Mouse (Mus musculus): ENCODE data around the gene 1700001C19Rik. TPM values are rescaled to one million over a fixed set of nuclear protein-coding genes. Genes with fewer than 3 reads are reported as not detected.

1700001C19Rik gene
- polyA plus RNA-seq, 1 experiment = not detected

GRCm38 (mm10) chr17:47464248-47464965 is 27.2 kb upstream of the 1700001C19Rik start:
- H3K4me3 ChIP-seq (replicated peaks) = no peak overlapping the region
- peaks cover 9% of the 10 kb centered on the region for H3K4me1 ChIP-seq
- TF ChIP-seq GATA1 (IDR thresholded peaks at IDR 0.05; ENCODE audit: borderline replicate concordance, low read length) = no peak
- no peak for TF ChIP-seq FLI1 (IDR thresholded peaks at IDR 0.05; ENCODE audit: low read length)
- peaks cover 73% of the 10 kb centered on the region for H3K27me3 ChIP-seq (replicated peaks)
- H3K9me3 ChIP-seq = 0 out of 2 replicates have a peak, but pooled peaks cover 2% of the 10 kb centered on the region
- H3K36me3 ChIP-seq (replicated peaks; ENCODE audit: low read length) = no peaks in the 10 kb centered on the region

GRCm38 (mm10) chr17:47462728-47463388 is 25.7 kb upstream of the 1700001C19Rik start:
- Histone ChIP-seq H3K4me1 (peaks cover 11% of the 10 kb centered on the region), H3K9me3 (no peaks in the 10 kb centered on the region), H3K27me3 (replicated peaks) (peaks cover 61% of the 10 kb centered on the region), H3K36me3 (replicated peaks; ENCODE audit: low read length) (no peaks in the 10 kb centered on the region), H3K4me3 (replicated peaks) (no peak overlapping the region)
- TF ChIP-seq FLI1 (IDR thresholded peaks at IDR 0.05; ENCODE audit: low read length) = no peak
- no peak for TF ChIP-seq GATA1 (IDR thresholded peaks at IDR 0.05; ENCODE audit: borderline replicate concordance, low read length)

DNA sequence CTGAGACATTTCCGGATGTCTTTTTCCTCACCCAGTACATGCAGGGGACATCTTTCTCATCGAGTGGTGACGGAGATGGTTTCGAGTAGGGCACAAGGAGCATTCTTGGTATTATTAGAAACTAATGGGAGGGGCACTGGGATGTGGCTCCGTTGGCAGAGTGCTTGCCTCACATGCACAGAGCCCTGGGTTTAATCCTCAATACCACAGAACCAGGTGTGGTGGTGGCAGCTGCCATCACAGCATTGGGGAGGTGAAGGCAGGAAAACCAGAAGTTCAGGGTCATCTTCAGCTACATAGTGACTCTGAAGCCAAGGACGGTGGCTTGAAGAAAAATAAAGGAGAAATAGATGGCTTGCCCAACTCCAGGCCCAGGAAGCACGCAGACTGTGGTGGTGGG is 25.0 kb upstream of the 1700001C19Rik start:
- Histone ChIP-seq H3K4me1 (peaks cover 11% of the 10 kb centered on the region), H3K27me3 (replicated peaks) (peaks cover 54% of the 10 kb centered on the region), H3K36me3 (replicated peaks; ENCODE audit: low read length) (no peaks in the 10 kb centered on the region), H3K4me3 (replicated peaks) (no peak overlapping the region), H3K9me3 (no peaks in the 10 kb centered on the region)
- TF ChIP-seq GATA1 (IDR thresholded peaks at IDR 0.05; ENCODE audit: borderline replicate concordance, low read length) = no peak
- TF ChIP-seq FLI1 (IDR thresholded peaks at IDR 0.05; ENCODE audit: low read length) = no peak

DNA sequence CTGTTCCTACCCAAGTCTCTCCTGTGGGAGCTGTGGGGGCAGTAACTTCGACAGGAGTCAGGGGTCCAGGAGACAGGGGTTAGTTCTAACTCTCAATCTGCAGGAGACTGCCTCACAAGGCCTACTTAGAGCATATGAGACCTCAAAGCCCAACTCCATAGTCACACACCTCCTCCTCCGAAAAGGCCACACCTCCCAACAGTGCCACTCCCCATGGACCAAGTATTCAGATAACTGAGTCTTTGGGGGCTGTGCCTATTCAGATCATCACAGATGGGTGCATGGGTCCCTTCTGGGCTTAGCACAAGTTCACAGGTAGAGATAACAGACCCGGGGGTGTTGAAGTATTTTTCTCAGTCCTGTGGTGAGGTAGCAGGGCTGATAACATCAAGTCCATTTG is 24.5 kb upstream of the 1700001C19Rik start:
- H3K4me3 ChIP-seq (replicated peaks) = no peak overlapping the region
- peaks cover 14% of the 10 kb centered on the region for H3K4me1 ChIP-seq
- no peaks in the 10 kb centered on the region for H3K36me3 ChIP-seq (replicated peaks; ENCODE audit: low read length)
- no peaks in the 10 kb centered on the region for H3K9me3 ChIP-seq
- TF ChIP-seq FLI1 (IDR thresholded peaks at IDR 0.05; ENCODE audit: low read length) (no peak), GATA1 (IDR thresholded peaks at IDR 0.05; ENCODE audit: borderline replicate concordance, low read length) (no peak)
- peaks cover 52% of the 10 kb centered on the region for H3K27me3 ChIP-seq (replicated peaks)

DNA sequence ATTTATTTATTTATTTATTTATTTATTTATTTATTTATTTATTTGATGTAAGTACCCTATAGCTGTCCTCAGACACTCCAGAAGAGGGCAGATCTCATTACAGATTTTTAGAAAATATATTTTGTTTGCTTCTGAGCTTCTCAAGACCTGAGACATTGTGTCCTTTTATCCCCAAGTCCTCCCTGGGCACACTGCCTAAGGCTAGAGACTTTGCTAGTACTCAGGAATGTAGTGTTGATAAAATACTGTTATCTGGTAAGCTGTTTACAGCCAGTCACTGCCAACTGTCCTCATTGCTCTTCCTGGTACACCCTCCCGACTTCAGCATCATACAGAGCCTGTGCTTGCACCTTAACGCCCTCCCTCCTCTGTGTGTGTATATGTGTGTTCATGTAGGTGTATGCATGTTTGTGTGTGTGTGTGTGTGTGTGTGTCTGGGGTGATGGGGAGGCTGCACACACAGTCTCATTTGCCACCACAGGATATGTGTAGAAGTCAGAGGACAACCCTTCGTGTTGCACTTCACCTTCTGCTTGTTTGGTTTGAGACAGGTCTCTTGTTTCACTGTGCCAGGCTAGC is 22.3 kb upstream of the 1700001C19Rik start:
- Histone ChIP-seq H3K4me1 (peaks cover 27% of the 10 kb centered on the region), H3K9me3 (no peaks in the 10 kb centered on the region), H3K27me3 (replicated peaks) (peaks cover 35% of the 10 kb centered on the region), H3K4me3 (replicated peaks) (peak overlapping the region; percentile 12), H3K36me3 (replicated peaks; ENCODE audit: low read length) (no peaks in the 10 kb centered on the region)
- TF ChIP-seq GATA1 (IDR thresholded peaks at IDR 0.05; ENCODE audit: borderline replicate concordance, low read length) (no peak), FLI1 (IDR thresholded peaks at IDR 0.05; ENCODE audit: low read length) (no peak)

DNA sequence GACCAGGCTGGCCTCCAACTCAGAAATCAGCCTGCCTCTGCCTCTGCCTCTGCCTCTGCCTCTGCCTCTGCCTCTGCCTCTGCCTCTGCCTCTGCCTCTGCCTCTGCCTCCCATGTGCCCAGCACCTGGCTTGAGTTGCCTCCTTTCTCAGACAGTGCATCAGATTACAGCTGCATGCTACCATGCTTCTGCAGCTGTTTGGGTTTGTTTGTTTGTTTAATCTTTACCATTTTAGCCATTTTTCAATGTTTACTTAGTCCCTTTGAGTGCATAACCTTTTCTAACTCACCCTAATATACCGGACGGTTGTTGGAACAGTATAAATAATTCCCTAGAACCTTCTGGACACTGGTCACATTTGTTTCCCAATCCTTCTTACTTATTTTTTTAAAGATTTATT is 21.8 kb upstream of the 1700001C19Rik start:
- Histone ChIP-seq H3K9me3 (no peaks in the 10 kb centered on the region), H3K27me3 (replicated peaks) (peaks cover 30% of the 10 kb centered on the region), H3K36me3 (replicated peaks; ENCODE audit: low read length) (no peaks in the 10 kb centered on the region), H3K4me1 (peaks cover 30% of the 10 kb centered on the region), H3K4me3 (replicated peaks) (no peak overlapping the region)
- TF ChIP-seq GATA1 (IDR thresholded peaks at IDR 0.05; ENCODE audit: borderline replicate concordance, low read length) (no peak), FLI1 (IDR thresholded peaks at IDR 0.05; ENCODE audit: low read length) (no peak)

- Histone ChIP-seq H3K4me1 (peaks cover 36% of the 10 kb centered on the region), H3K4me3 (replicated peaks) (no peak overlapping the region), H3K9me3 (no peaks in the 10 kb centered on the region), H3K36me3 (replicated peaks; ENCODE audit: low read length) (no peaks in the 10 kb centered on the region), H3K27me3 (replicated peaks) (peaks cover 28% of the 10 kb centered on the region)
- no peak for TF ChIP-seq FLI1 (IDR thresholded peaks at IDR 0.05; ENCODE audit: low read length)
These were observed 21.1 kb upstream of the 1700001C19Rik start for GRCm38 (mm10) chr17:47458310-47458709.

DNA sequence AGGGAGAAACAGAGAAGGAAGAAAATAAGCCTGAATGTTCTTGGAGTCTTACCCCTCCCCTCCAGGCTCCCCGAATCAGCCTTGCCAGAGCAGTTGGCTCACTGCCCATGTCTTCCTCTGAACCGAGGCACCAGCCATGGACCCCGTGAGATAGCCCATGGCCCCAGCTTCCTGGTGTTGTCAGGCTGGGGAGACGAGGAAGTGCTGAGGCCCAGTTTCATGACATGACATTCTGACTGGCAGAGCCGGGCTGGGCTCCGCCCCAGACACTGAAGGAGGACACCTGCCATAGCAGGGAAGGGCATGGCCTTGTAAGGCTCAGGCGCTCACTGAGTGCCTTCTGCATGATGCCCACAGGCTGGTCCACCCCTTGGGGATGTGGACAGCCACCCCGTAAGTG is 17.5 kb upstream of the 1700001C19Rik start:
- H3K9me3 ChIP-seq = no peaks in the 10 kb centered on the region
- H3K4me1 ChIP-seq = peaks cover 52% of the 10 kb centered on the region
- peaks cover 20% of the 10 kb centered on the region for H3K27me3 ChIP-seq (replicated peaks)
- H3K36me3 ChIP-seq (replicated peaks; ENCODE audit: low read length) = no peaks in the 10 kb centered on the region
- TF ChIP-seq FLI1 (IDR thresholded peaks at IDR 0.05; ENCODE audit: low read length) = no peak
- no peak for TF ChIP-seq GATA1 (IDR thresholded peaks at IDR 0.05; ENCODE audit: borderline replicate concordance, low read length)
- peak overlapping the region; percentile 24 for H3K4me3 ChIP-seq (replicated peaks)

DNA sequence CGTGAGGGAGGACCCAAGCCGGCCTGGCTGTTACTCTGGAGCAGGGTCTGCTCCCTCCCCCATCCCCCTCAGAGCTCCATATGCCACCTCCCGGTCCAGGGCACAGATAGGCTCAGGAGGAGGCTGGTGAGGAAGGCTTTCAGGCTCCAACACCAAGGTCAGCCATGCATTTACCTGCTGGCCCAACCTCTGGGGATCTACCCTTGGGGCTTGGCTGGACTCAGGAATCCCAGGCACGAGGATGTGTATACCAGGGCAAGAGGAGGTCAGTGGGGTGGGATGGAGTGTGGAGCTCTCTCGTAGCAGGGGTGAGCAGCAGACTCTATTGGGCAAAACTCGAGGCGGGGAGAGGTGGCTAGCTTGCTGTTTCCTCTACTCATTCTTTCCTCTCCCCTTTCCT is 15.7 kb upstream of the 1700001C19Rik start:
- TF ChIP-seq FLI1 (IDR thresholded peaks at IDR 0.05; ENCODE audit: low read length) (no peak), GATA1 (IDR thresholded peaks at IDR 0.05; ENCODE audit: borderline replicate concordance, low read length) (no peak)
- H3K9me3 ChIP-seq = no peaks in the 10 kb centered on the region
- H3K36me3 ChIP-seq (replicated peaks; ENCODE audit: low read length) = no peaks in the 10 kb centered on the region
- H3K27me3 ChIP-seq (replicated peaks) = peaks cover 24% of the 10 kb centered on the region
- no peak overlapping the region for H3K4me3 ChIP-seq (replicated peaks)
- H3K4me1 ChIP-seq = peaks cover 54% of the 10 kb centered on the region

Data from megakaryocyte, embryonic 14.5 days (primary cell).